Mouse (Mus musculus) small intestine, adult 2 months (tissue): ENCODE measurements around the gene Anln. TPM values are rescaled to one million over a fixed set of nuclear protein-coding genes. Genes with fewer than 3 reads are reported as not detected.

ENCODE experiments used
- H3K27ac ChIP-seq: fragments of 200-500 bp; 2 replicates; pipeline ENCODE4 v1.5.1; 2012; ENCODE audit warnings: low read depth, low read length, control low read depth, inconsistent platforms; ENCODE audit not compliant: insufficient read depth
- H3K27me3 ChIP-seq: fragments of 200-500 bp; 2 replicates; pipeline ENCODE4 v1.6.1; 2012; ENCODE audit warnings: mild to moderate bottlenecking, moderate library complexity, low read length, inconsistent platforms; ENCODE audit not compliant: control insufficient read depth, insufficient read depth
- H3K36me3 ChIP-seq: fragments of 200-500 bp; 2 replicates; pipeline ENCODE4 v1.6.1; 2012; ENCODE audit warnings: mild to moderate bottlenecking, low read length, control low read depth, inconsistent platforms; ENCODE audit not compliant: control insufficient read depth, insufficient read depth
- H3K4me1 ChIP-seq: fragments of 200-500 bp; 2 replicates; pipeline ENCODE4 v1.6.1; 2012; ENCODE audit warnings: low read length, inconsistent platforms, mixed read lengths; ENCODE audit not compliant: control insufficient read depth, insufficient read depth, insufficient read length
- H3K4me3 ChIP-seq: fragments of 200-500 bp; 2 replicates; pipeline ENCODE4 v1.5.1; 2012; ENCODE audit warnings: low read depth, mild to moderate bottlenecking, control low read depth, inconsistent platforms, low read length, moderate library complexity
- CTCF ChIP-seq: fragments of 200-500 bp; IDR thresholded peaks from 2 replicates; pipeline ENCODE4 v1.5.1; 2012; ENCODE audit warnings: low read depth, mild to moderate bottlenecking, control low read depth, inconsistent platforms, low read length, moderate library complexity, mixed read lengths; ENCODE audit not compliant: insufficient replicate concordance, insufficient read length; ENCODE audit errors: extremely low read depth
- POLR2A ChIP-seq: fragments of 200-500 bp; IDR thresholded peaks from 2 replicates; pipeline ENCODE4 v1.6.1; 2012; ENCODE audit warnings: low read depth, mild to moderate bottlenecking, control low read depth, inconsistent platforms, low read length, moderate library complexity
- WGBS: fragments of 180-500 bp; shearing (Covaris S2); methylation state at CpG from one replicate; pipeline ENCODE4 v1.1.7; 2018; 5-methylcytosine and 5-hydroxymethylcytosine counted together
- polyA plus RNA-seq: library from polyadenylated mRNA; depleted of rRNA; stranded (reverse); fragments of >200 nt; gene quantifications from 2 replicates; pipeline ENCODE4 v1.2.3, GENCODE M21; 2012

Anln gene
- polyA plus RNA-seq, 1 experiment = 1.3 TPM

DNA sequence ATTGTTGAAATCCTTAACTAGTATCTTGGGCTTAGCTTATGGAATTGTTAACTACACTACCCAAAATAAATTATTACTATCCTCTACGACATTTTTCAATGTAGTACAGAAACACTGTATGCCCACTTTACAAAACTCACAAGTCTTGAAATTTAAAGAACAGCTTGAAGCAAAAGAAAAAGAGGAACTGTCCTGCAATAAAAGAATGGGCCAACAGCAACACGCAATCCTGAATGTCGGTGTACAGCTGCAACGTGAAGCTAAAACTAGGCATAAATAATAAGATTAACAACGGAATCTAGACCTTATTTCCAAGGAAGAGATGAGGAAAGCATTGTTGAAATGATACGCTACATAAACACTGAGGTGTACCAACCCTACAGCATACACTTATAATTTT, 1.1 kb downstream of the Anln start:
- no peak overlapping the region for H3K27ac ChIP-seq
- no peaks in the 10 kb centered on the region; the same call in none of the 2 replicates for H3K4me1 ChIP-seq
- no peaks in the 10 kb centered on the region for H3K36me3 ChIP-seq
- WGBS = 10% methylated on average over 6 of the region's 6 CpGs
- no peak overlapping the region for H3K4me3 ChIP-seq
- no peak for TF ChIP-seq POLR2A
- TF ChIP-seq CTCF = no peak
- H3K27me3 ChIP-seq = no peaks in the 10 kb centered on the region

- Histone ChIP-seq H3K36me3 (peaks cover 7% of the 10 kb centered on the region), H3K4me3 (no peak overlapping the region), H3K4me1 (no peaks in the 10 kb centered on the region; the same call in none of the 2 replicates), H3K27me3 (no peaks in the 10 kb centered on the region), H3K27ac (no peak overlapping the region)
- WGBS = 64% methylated on average over 2 of the region's 2 CpGs
- TF ChIP-seq CTCF (no peak), POLR2A (no peak)
Observed at GRCm38 (mm10) chr9:22385890-22386289, 3.1 kb downstream of the Anln start.

DNA sequence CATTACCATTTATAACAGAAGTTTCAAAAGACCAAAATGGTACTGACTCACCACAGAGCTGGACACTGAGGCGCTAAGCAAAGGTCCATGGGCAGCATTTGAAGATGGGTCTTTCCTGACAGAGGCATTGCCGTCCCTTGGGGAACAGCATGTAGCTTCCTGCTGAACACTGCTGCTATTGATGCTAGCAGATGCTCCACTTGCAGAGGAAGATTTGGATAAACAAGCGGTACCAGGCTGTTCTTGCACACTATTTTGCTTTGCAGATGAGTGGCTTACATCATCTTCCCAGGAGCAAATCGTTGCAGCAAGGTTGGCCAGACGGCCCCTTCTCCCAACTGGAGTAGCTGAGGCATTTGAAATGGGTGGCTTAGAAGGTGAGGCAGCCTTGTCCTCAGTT, 12.9 kb downstream of the Anln start:
- no peak for TF ChIP-seq CTCF
- TF ChIP-seq POLR2A = no peak
- 91% methylated on average over 5 of the region's 5 CpGs for WGBS
- no peaks in the 10 kb centered on the region for H3K4me1 ChIP-seq
- H3K36me3 ChIP-seq = peaks cover 22% of the 10 kb centered on the region
- H3K27me3 ChIP-seq = no peaks in the 10 kb centered on the region
- H3K4me3 ChIP-seq = no peak overlapping the region
- H3K27ac ChIP-seq = no peak overlapping the region

GRCm38 (mm10) chr9:22372760-22373159, 16.2 kb downstream of the Anln start:
- TF ChIP-seq CTCF (no peak), POLR2A (no peak)
- no peaks in the 10 kb centered on the region for H3K4me1 ChIP-seq
- no peaks in the 10 kb centered on the region for H3K27me3 ChIP-seq
- WGBS = 97% methylated on average over 4 of the region's 4 CpGs
- no peak overlapping the region for H3K4me3 ChIP-seq
- H3K36me3 ChIP-seq = peaks cover 14% of the 10 kb centered on the region
- no peak overlapping the region for H3K27ac ChIP-seq

- no peaks in the 10 kb centered on the region for H3K27me3 ChIP-seq
- H3K36me3 ChIP-seq = peaks cover 10% of the 10 kb centered on the region; the same call in 1 of the 2 replicates
- no peak overlapping the region for H3K4me3 ChIP-seq
- 83% methylated on average over 6 of the region's 6 CpGs for WGBS
- H3K27ac ChIP-seq = no peak overlapping the region
- no peaks in the 10 kb centered on the region; the same call in 1 of the 2 replicates for H3K4me1 ChIP-seq
- TF ChIP-seq CTCF = no peak
- no peak for TF ChIP-seq POLR2A
Observed at GRCm38 (mm10) chr9:22368030-22368429, 21.0 kb downstream of the Anln start.

- TF ChIP-seq CTCF (no peak), POLR2A (no peak)
- H3K36me3 ChIP-seq = peaks cover 9% of the 10 kb centered on the region
- no peak overlapping the region for H3K4me3 ChIP-seq
- H3K4me1 ChIP-seq = no peaks in the 10 kb centered on the region; the same call in 1 of the 2 replicates
- H3K27me3 ChIP-seq = no peaks in the 10 kb centered on the region
- 88% methylated on average over 10 of the region's 10 CpGs for WGBS
- H3K27ac ChIP-seq = no peak overlapping the region
Observed at GRCm38 (mm10) chr9:22366621-22367020, 22.4 kb downstream of the Anln start.

GRCm38 (mm10) chr9:22366221-22366620, 22.8 kb downstream of the Anln start:
- Histone ChIP-seq H3K4me1 (no peaks in the 10 kb centered on the region; the same call in 1 of the 2 replicates), H3K27ac (no peak overlapping the region), H3K27me3 (no peaks in the 10 kb centered on the region), H3K36me3 (peaks cover 10% of the 10 kb centered on the region), H3K4me3 (no peak overlapping the region)
- whole genome bisulfite sequencing = 81% methylated on average over 2 of the region's 2 CpGs
- TF ChIP-seq CTCF (no peak), POLR2A (no peak)

DNA sequence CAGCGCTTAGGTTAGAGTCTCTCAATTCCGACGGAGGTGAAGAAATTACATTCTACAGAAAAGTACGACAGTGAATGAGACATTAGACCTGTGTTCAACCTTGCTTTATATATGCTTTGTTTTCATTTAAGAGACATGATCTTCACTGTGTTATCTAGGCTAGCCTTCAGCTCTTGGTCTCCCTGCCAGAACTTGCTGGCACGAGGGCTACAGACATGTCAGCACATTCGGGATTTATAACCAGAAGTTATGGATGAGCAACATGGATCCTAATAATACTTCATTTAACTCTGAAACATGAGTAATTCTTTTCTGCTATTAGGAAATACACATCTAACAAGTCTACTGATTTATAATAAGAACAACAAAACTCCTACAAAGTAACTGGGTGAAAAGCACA, 28.1 kb downstream of the Anln start:
- Histone ChIP-seq H3K27ac (no peak overlapping the region), H3K27me3 (no peaks in the 10 kb centered on the region), H3K4me1 (no peaks in the 10 kb centered on the region), H3K4me3 (no peak overlapping the region), H3K36me3 (peaks cover 34% of the 10 kb centered on the region)
- TF ChIP-seq CTCF (no peak), POLR2A (no peak)
- WGBS = 89% methylated on average over 6 of the region's 6 CpGs
